Comparison of ENCODE assay signal across 25 mouse cellular contexts in genomic region chr13:41375696-41376095, GRCm38 (mm10).
A peak's percentile ranks its signal among the peaks of the same experiment; 100 is the strongest.
DNase-seq lines count a peak whose midpoint lies in the region; ATAC-seq and TF ChIP-seq lines count a peak whose summit lies in the region.
"Had no signal": no experiment of that assay in that cellular context is flagged by ENCODE, and none has a peak within 500 bp of the region (broad histone marks: within the 10 kb centered on the region; RNA-seq: fewer than 3 reads in every experiment).

No protein-coding gene starts in this region.

- H3K4me3 ChIP-seq in midbrain, embryonic 11.5 days (ENCODE audit: low read depth, low read length), result no peak overlapping the region
- H3K4me3 ChIP-seq in midbrain, postnatal 0 days (ENCODE audit: low read depth, low read length), result no peak overlapping the region
- no peak overlapping the region for H3K4me3 ChIP-seq in midbrain, embryonic 13.5 days (replicated peaks)
- H3K4me3 ChIP-seq in midbrain, embryonic 14.5 days (replicated peaks; ENCODE audit: low read depth, low read length), result no peak overlapping the region
- H3K4me3 ChIP-seq in CH12.LX (replicated peaks in 1 of 3; ENCODE audit: low read depth in 2 of 3, low read length in 2 of 3, poor library complexity in 1 of 3), result no peak overlapping the region
- H3K4me3 ChIP-seq: embryonic facial prominence, embryonic 10.5 days; embryonic facial prominence, embryonic 12.5 days; forebrain, embryonic 13.5 days; forebrain, embryonic 15.5 days had no signal

- H3K27ac ChIP-seq in midbrain, embryonic 11.5 days (ENCODE audit: low read depth, low read length), result no peak overlapping the region
- H3K27ac ChIP-seq in midbrain, postnatal 0 days (ENCODE audit: low read depth, low read length), result no peak overlapping the region
- no peak overlapping the region for H3K27ac ChIP-seq in midbrain, embryonic 13.5 days
- no peak overlapping the region for H3K27ac ChIP-seq in midbrain, embryonic 14.5 days (replicated peaks; ENCODE audit: low read depth, low read length)
- H3K27ac ChIP-seq in CH12.LX (ENCODE audit: insufficient read depth, low read depth), result no peak overlapping the region; the same call in 1 of the 2 replicates
- H3K27ac ChIP-seq: embryonic facial prominence, embryonic 10.5 days; embryonic facial prominence, embryonic 12.5 days; forebrain, embryonic 13.5 days; forebrain, embryonic 15.5 days had no signal

- H3K36me3 ChIP-seq in midbrain, embryonic 11.5 days (ENCODE audit: control insufficient read depth, insufficient read depth, low read length), result no peaks in the 10 kb centered on the region
- H3K36me3 ChIP-seq in midbrain, postnatal 0 days (ENCODE audit: insufficient read depth, low read length), result no peaks in the 10 kb centered on the region
- H3K36me3 ChIP-seq in midbrain, embryonic 13.5 days, result no peaks in the 10 kb centered on the region
- no peaks in the 10 kb centered on the region for H3K36me3 ChIP-seq in midbrain, embryonic 14.5 days (ENCODE audit: control insufficient read depth, insufficient read depth, low read length)
- H3K36me3 ChIP-seq in CH12.LX (replicated peaks in 1 of 2; ENCODE audit: control insufficient read depth in 1 of 2, insufficient read depth in 1 of 2, low read length in 1 of 2), result peaks cover 3 to 59% of the 10 kb centered on the region in 2 experiments
- H3K36me3 ChIP-seq: embryonic facial prominence, embryonic 10.5 days; embryonic facial prominence, embryonic 12.5 days; forebrain, embryonic 15.5 days; G1E had no signal

- in situ Hi-C loops in CH12.LX (cut with MboI; ENCODE audit: low pct_ligation_motif_present, low pct_unique_long_range_greater_than_20kb, low sequenced_read_pairs), result no loop called here

- intact Hi-C loops in heart, postnatal 36 days (cut with DNase I), result no loop called here
- intact Hi-C loops in gastrocnemius, postnatal 36 days (cut with DNase I), result no loop called here

- H3K9ac ChIP-seq in midbrain, embryonic 11.5 days (ENCODE audit: low read length), result no peak overlapping the region
- H3K9ac ChIP-seq in midbrain, postnatal 0 days (replicated peaks; ENCODE audit: low read length, poor library complexity, severe bottlenecking), result no peak overlapping the region
- no peak overlapping the region for H3K9ac ChIP-seq in midbrain, embryonic 13.5 days (replicated peaks)
- H3K9ac ChIP-seq in midbrain, embryonic 14.5 days (replicated peaks; ENCODE audit: low read length), result no peak overlapping the region
- 0 out of 2 replicates have a peak overlapping the region, but pooled peaks have one; percentile 29 for H3K9ac ChIP-seq in CH12.LX (ENCODE audit: insufficient read depth, low read depth)
- H3K9ac ChIP-seq: embryonic facial prominence, embryonic 12.5 days; forebrain, embryonic 13.5 days; forebrain, embryonic 15.5 days; forebrain, postnatal 0 days had no signal

- H3K4me1 ChIP-seq in midbrain, embryonic 11.5 days (ENCODE audit: control insufficient read depth, insufficient read depth, low read length), result peaks cover 5% of the 10 kb centered on the region; the same call in 1 of the 2 replicates
- H3K4me1 ChIP-seq in midbrain, postnatal 0 days (ENCODE audit: insufficient read depth, low read length), result no peaks in the 10 kb centered on the region
- peaks cover 6% of the 10 kb centered on the region; the same call in 1 of the 2 replicates for H3K4me1 ChIP-seq in midbrain, embryonic 13.5 days (replicated peaks)
- H3K4me1 ChIP-seq in midbrain, embryonic 14.5 days (ENCODE audit: control insufficient read depth, insufficient read depth, low read length), result 0 out of 2 replicates have a peak, but pooled peaks cover 7% of the 10 kb centered on the region
- H3K4me1 ChIP-seq in CH12.LX (ENCODE audit: control insufficient read depth in 1 of 2, insufficient read depth in 2 of 2), result peaks cover 30 to 93% of the 10 kb centered on the region in 2 experiments
- H3K4me1 ChIP-seq: forebrain, embryonic 13.5 days; forebrain, embryonic 15.5 days had no signal

- no peaks in the 10 kb centered on the region for H3K27me3 ChIP-seq in midbrain, embryonic 11.5 days (ENCODE audit: control insufficient read depth, insufficient read depth, low read length)
- no peaks in the 10 kb centered on the region for H3K27me3 ChIP-seq in midbrain, postnatal 0 days (ENCODE audit: insufficient read depth, low read length)
- no peaks in the 10 kb centered on the region for H3K27me3 ChIP-seq in midbrain, embryonic 13.5 days
- H3K27me3 ChIP-seq in midbrain, embryonic 14.5 days (ENCODE audit: control insufficient read depth, insufficient read depth, low read length), result no peaks in the 10 kb centered on the region
- H3K27me3 ChIP-seq in CH12.LX (replicated peaks), result no peaks in the 10 kb centered on the region
- H3K27me3 ChIP-seq: embryonic facial prominence, embryonic 12.5 days; forebrain, embryonic 13.5 days; forebrain, embryonic 15.5 days; Patski had no signal

- peak; percentile 70 for DNase-seq in heart, adult 11 months
- no peak for DNase-seq in heart, postnatal 36 days
- DNase-seq in midbrain, embryonic 11.5 days (ENCODE audit: low spot score, missing footprints), result no peak
- no peak for DNase-seq in midbrain, postnatal 0 days (ENCODE audit: low spot score)
- no peak for DNase-seq in midbrain, embryonic 14.5 days
- no peak for DNase-seq in CH12.LX (ENCODE audit: extremely low read depth)
- no peak for DNase-seq in gastrocnemius, postnatal 36 days
- DNase-seq: adrenal gland, adult 8-10 months; adrenal gland, postnatal 14 days; adrenal gland, postnatal 36 days; cerebellum, adult 11-12 months; cerebellum, adult 2 months; cerebellum, adult 9-10 months; cerebellum, postnatal 10 days; cerebellum, postnatal 25 days; embryo, embryonic 11 days; forebrain, postnatal 0 days had no signal

- 61% methylated on average over 6 of the region's 6 CpGs for WGBS in midbrain, embryonic 11.5 days
- 33% methylated on average over 6 of the region's 6 CpGs for WGBS in midbrain, postnatal 0 days
- WGBS in midbrain, embryonic 13.5 days, result 52% methylated on average over 6 of the region's 6 CpGs
- 39% methylated on average over 6 of the region's 6 CpGs for WGBS in midbrain, embryonic 14.5 days

- no peak for TF ChIP-seq POLR2A in CH12.LX (IDR thresholded peaks at IDR 0.05; ENCODE audit: low read depth, low read length)

- dilution Hi-C loops in CH12.LX (cut with MboI; ENCODE audit: extremely low pct_ligation_motif_present, extremely low pct_unique_long_range_greater_than_20kb, low sequenced_read_pairs), result no loop called here

- H3K4me2 ChIP-seq in midbrain, embryonic 11.5 days, result no peak overlapping the region
- no peak overlapping the region for H3K4me2 ChIP-seq in midbrain, postnatal 0 days (ENCODE audit: low read depth, low read length, poor library complexity, severe bottlenecking)
- H3K4me2 ChIP-seq in midbrain, embryonic 13.5 days (replicated peaks), result no peak overlapping the region
- H3K4me2 ChIP-seq in midbrain, embryonic 14.5 days (ENCODE audit: low read length), result no peak overlapping the region
- H3K4me2 ChIP-seq in CH12.LX (ENCODE audit: insufficient read depth, low read depth, poor library complexity, severe bottlenecking), result 0 out of 2 replicates have a peak overlapping the region, but pooled peaks have one; percentile 22
- H3K4me2 ChIP-seq: embryonic facial prominence, embryonic 12.5 days; forebrain, embryonic 13.5 days; forebrain, embryonic 15.5 days had no signal

- H3K9me3 ChIP-seq in midbrain, embryonic 11.5 days (ENCODE audit: control insufficient read depth, low read length), result no peaks in the 10 kb centered on the region
- no peaks in the 10 kb centered on the region for H3K9me3 ChIP-seq in midbrain, postnatal 0 days (ENCODE audit: low read length)
- H3K9me3 ChIP-seq in midbrain, embryonic 13.5 days, result no peaks in the 10 kb centered on the region
- no peaks in the 10 kb centered on the region for H3K9me3 ChIP-seq in midbrain, embryonic 14.5 days (ENCODE audit: control insufficient read depth, low read length)
- no peaks in the 10 kb centered on the region for H3K9me3 ChIP-seq in CH12.LX (replicated peaks; ENCODE audit: low read length)
- H3K9me3 ChIP-seq: embryonic facial prominence, embryonic 10.5 days; embryonic facial prominence, embryonic 12.5 days; forebrain, embryonic 13.5 days; forebrain, embryonic 15.5 days; G1E had no signal

- TF ChIP-seq CTCF in midbrain, postnatal 0 days (IDR thresholded peaks at IDR 0.05), result no peak
- no peak for TF ChIP-seq CTCF in CH12.LX (conservative IDR thresholded peaks at IDR 0.05 in 1 of 2, IDR thresholded peaks at IDR 0.05 in 1 of 2; ENCODE audit: low read depth in 2 of 2, low read length in 2 of 2)

- no peak for TF ChIP-seq EP300 in CH12.LX (IDR thresholded peaks at IDR 0.05; ENCODE audit: low read length)

- peaks cover 3% of the 10 kb centered on the region; the same call in 1 of the 2 replicates for H3K79me2 ChIP-seq in CH12.LX (replicated peaks; ENCODE audit: control insufficient read depth, extremely low read depth, insufficient read depth, poor library complexity, severe bottlenecking)

- no peak for TF ChIP-seq RAD21 in CH12.LX (IDR thresholded peaks at IDR 0.05; ENCODE audit: low read depth, low read length)

- ATAC-seq in midbrain, embryonic 11.5 days (ENCODE audit: low FRiP score), result 0 out of 2 replicates have a peak, but pooled peaks have one; percentile 27
- ATAC-seq in midbrain, postnatal 0 days (ENCODE audit: low FRiP score), result no peak
- peak; percentile 43 for ATAC-seq in midbrain, embryonic 13.5 days
- no peak; the same call in 1 of the 2 replicates for ATAC-seq in midbrain, embryonic 14.5 days (ENCODE audit: low FRiP score, low TSS enrichment)
- ATAC-seq: activated CD4-positive, CD25-positive, alpha-beta regulatory T cell, adult 4 months; forebrain, embryonic 13.5 days; forebrain, embryonic 15.5 days; forebrain, postnatal 0 days; Patski had no signal

TF ChIP-seq in CH12.LX, 34 proteins besides CTCF, POLR2A, EP300 and RAD21 (continues in another document):
- TF ChIP-seq E2F4 (IDR thresholded peaks at IDR 0.05; ENCODE audit: insufficient replicate concordance, low read depth, low read length), result no peak
- TF ChIP-seq ZNF384 (IDR thresholded peaks at IDR 0.05; ENCODE audit: low read depth, low read length), result no peak
- no peak for TF ChIP-seq GABPA (IDR thresholded peaks at IDR 0.05; ENCODE audit: insufficient replicate concordance, low read depth, low read length)
- TF ChIP-seq RCOR1 (conservative IDR thresholded peaks at IDR 0.05; ENCODE audit: low read depth, low read length), result no peak
- no peak for TF ChIP-seq TBP (conservative IDR thresholded peaks at IDR 0.05; ENCODE audit: low read depth, low read length)
- no peak for TF ChIP-seq ETS1 (conservative IDR thresholded peaks at IDR 0.05; ENCODE audit: low read depth, low read length)
- no peak for TF ChIP-seq BHLHE40 (IDR thresholded peaks at IDR 0.05; ENCODE audit: low read depth, low read length)
- no peak for TF ChIP-seq KAT2A (IDR thresholded peaks at IDR 0.05; ENCODE audit: insufficient replicate concordance, low read length)
- no peak for TF ChIP-seq ELF1 (IDR thresholded peaks at IDR 0.05; ENCODE audit: low read depth, low read length)
- TF ChIP-seq MEF2A (IDR thresholded peaks at IDR 0.05; ENCODE audit: borderline replicate concordance, low read depth, low read length), result no peak
- no peak for TF ChIP-seq UBTF (IDR thresholded peaks at IDR 0.05; ENCODE audit: low read depth, low read length)
- no peak for TF ChIP-seq ZKSCAN1 (IDR thresholded peaks at IDR 0.05; ENCODE audit: borderline replicate concordance, low read depth, low read length)
- TF ChIP-seq MYC (IDR thresholded peaks at IDR 0.05; ENCODE audit: low read depth, low read length), result no peak

Comparison
In these comparisons a context has a peak if more than half of its experiments do, and no peak if none do; other contexts are left out.
1. ATAC-seq: peak in midbrain, embryonic 11.5 days (single experiment) and midbrain, embryonic 13.5 days (single experiment); none in midbrain, postnatal 0 days (single experiment) and midbrain, embryonic 14.5 days (single experiment).